ENCODE assay signal across 13 mouse cellular contexts in the genomic region with DNA sequence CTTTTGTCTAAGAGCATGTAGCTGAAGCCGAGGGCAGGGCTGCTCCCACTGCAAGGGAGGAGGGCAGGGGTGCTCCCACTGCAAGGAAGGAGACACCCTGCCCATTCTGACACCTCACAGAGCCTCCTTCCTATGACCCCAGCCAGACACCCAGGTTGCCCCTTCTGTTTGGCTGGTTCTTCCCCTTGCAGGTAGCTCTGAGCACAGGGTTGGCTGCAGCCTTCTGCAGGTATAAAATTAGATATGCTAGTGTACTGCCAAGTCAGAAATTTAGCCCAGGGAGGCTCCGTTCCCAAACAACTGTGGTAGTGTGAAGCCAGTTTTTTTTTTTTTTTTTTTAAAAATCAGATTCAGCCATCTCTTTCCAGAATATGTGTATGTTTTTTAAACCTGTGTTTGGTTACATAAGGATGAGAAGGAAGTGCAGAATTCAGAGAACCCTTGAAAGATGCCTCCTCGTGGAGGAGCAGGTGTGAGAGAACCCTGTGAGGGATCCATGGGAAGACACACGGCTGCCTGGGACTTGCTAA. TPM values are rescaled to one million over a fixed set of nuclear protein-coding genes. Genes with fewer than 3 reads are reported as not detected.
DNase-seq lines count a peak whose midpoint lies in the region; ATAC-seq lines count a peak whose summit lies in the region.
"Had no signal": no experiment of that assay in that cellular context is flagged by ENCODE, and none has a peak within 500 bp of the region (broad histone marks: within the 10 kb centered on the region; RNA-seq: fewer than 3 reads in every experiment).

No protein-coding gene starts in this region.

- no peak for DNase-seq in frontal cortex, postnatal 14 days (ENCODE audit: low spot score in 2 of 2)
- DNase-seq in right cerebral cortex, postnatal 10 days (ENCODE audit: low spot score in 2 of 2), result peak; percentile 44
- no peak for DNase-seq in right cerebral cortex, postnatal 4 days
- peak; percentile 35 to 61 for DNase-seq in cerebellum, postnatal 14 days
- peak; percentile 28 to 49 for DNase-seq in right cerebral cortex, postnatal 36 days (ENCODE audit: low spot score in 2 of 2)
- no peak for DNase-seq in embryo, embryonic 10 days (ENCODE audit: low spot score)
- DNase-seq in gastrocnemius, postnatal 14 days, result no peak
- DNase-seq: adrenal gland, postnatal 14 days; forebrain, postnatal 0 days; kidney, adult 9 months; retina, postnatal 1 day had no signal

- peak; percentile 86 for ATAC-seq in frontal cortex, adult (ENCODE audit: low TSS enrichment)
- ATAC-seq: forebrain, postnatal 0 days had no signal

- intact Hi-C loops in gastrocnemius, postnatal 14 days (cut with DNase I; ENCODE audit: low total_unique reads), result no loop called here

RNA-seq across cellular contexts. Expression of gene Slit3, which starts 39.7 kb away (rescaled TPM):
- 10 to 100 TPM; 11.0 to 12.1 TPM for total RNA-seq in gastrocnemius, postnatal 14 days (2021)
- total RNA-seq: hematopoietic stem cell, adult 5-6 weeks had no signal

Comparison
In these comparisons a context has a peak if more than half of its experiments do, and no peak if none do; other contexts are left out.
1. DNase-seq: peak in right cerebral cortex, postnatal 10 days (2 of 2), cerebellum, postnatal 14 days (2 of 2) and right cerebral cortex, postnatal 36 days (2 of 2); none in frontal cortex, postnatal 14 days (0 of 2), right cerebral cortex, postnatal 4 days (single experiment), embryo, embryonic 10 days (single experiment) and gastrocnemius, postnatal 14 days (single experiment).